Mouse (Mus musculus) monocyte, adult 2 months (primary cell): ENCODE measurements around the gene Coro2a.

Experiments
- DNase-seq, 2 experiments: peaks; one replicate each; pipeline ENCODE4 v3.0.0; 2022; ENCODE audit warnings: low spot score in 2 of 2, low read depth in 1 of 2

Coro2a gene

DNA sequence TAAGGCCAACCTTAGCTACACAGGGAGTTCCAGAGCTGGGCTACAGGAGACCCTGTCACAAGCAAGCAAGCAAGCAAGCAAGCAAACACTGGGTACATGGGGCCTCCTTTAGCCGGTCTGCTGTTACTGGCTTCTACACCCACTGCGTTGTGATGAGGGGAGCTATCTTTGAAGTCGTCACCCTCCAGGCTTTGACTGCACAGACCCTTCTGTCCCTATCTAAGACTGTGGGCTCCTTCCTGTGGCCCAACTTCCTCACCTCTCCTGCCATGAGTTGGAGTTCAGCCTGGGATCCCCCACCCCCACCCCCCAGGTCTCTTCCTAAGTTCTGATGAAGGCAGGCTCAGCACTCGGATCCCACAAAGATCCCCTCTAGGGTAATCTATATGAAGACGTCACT is 40.0 kb downstream of the Coro2a start:
- no peak for DNase-seq

DNA sequence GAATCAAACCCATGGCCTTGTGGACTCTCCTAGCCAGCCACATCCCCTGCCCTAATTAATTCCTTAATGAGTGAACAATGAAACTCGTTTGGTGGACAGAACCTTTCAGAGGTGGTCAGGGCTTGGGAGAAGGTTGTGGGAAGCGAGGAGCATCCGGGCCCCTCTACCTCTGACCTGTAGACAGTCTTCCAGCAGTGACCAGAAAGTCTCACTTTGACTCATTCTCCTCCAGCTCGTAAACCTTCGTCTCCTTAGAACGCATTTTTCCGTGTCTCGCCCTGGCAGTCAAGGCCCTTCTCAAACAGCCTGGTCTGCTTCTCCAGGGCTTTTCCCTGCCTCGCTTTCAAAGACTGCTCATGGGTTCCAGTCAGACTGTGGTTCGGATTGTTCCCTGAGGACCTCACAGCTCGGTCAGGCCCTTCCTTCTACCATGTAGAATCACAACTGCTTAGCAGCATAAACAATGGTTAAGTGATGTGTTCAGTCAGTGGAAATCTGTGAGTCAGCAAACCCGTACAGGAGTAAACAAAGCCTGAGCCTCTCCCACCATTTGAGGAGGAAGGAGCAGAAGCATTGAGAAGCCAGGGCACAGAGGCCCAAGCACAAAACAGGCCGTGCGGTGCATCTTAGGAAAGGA is 41.8 kb downstream of the Coro2a start:
- DNase-seq = no peak

DNA sequence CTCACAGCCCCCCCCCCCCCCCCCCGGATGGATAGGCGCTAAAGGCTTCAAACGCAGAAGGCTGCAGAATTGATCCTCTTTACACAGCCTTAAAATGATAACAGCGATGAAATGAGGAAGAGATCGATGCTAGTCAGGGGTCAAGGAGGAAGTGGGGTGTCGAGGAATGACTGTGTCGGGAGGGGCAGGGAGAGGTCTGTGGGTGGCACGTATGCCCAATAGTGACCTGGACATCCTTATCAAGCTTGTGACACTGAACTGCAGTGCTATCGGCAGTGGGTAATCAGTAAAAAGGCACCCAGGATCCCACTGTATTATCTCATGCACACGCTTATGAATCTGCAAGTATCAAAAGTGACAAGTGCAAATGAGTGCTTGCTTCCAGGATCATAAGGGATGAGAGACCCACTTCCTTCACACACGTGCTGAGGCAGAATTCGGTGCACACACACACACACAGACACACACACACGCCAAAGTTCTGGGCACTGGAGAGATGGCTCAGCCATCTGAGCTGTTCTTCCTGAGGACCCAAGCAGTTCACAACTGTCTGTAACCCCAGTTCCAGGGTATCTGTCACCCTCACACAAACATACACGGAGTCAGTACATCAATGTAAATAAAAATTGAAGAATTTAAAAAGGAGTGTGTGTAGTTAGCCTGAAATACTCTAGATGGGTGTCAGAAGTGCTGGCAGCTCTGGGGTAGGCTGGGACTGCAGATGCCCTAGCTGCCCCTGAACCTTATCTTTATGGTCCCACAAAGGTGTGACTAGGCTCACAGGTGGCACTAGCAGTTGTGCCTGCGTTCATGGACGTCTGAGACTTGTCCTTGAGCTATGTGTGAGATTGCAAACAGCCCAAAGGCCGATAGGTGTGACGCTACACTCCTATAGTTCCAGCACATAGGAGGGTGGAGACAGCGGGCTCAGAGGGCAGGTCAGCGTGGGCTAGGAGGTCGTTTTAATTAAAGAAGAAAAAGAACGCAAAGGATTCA is 43.0 kb downstream of the Coro2a start:
- DNase-seq = no peak

DNA sequence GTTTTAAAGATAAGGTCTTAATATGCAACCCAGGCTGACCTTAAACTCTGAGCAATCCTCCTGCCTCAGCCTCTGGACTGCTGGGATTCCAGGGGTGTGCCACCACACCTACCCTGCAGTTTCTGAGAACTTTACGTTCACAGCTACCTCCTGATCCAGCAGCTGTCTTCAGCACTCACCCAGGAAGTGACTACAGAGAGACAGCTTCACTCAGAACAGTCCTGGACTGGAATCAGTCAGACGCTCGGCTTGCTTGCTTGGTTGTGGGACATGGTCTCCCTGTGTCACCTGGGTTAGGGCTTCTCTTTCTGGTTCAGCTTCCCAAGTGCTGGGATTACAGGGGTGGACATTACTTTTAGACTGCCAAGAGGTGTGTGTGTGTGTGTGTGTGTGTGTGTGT is 45.1 kb downstream of the Coro2a start:
- DNase-seq = no peak

DNA sequence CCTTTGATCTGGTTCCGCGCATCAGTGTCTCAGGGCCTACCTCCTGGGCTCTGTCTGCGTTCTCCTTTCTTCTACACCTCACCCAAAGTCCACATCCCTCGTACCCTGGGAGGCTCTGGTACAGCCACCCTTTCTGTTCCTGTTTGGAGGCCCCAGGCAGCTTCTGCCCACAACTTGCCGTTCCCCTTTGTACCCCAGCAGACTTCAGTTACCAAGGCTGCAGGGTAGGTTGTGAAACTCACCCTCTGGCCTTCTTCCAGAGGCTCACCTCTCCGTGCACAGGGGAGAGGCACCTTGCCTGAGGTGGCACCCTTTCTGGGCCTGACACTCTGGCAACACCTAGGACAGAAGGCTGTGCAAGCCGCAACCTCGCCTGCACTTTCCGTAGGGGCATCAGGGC is 46.2 kb downstream of the Coro2a start:
- peak in 1 of 2 experiments; percentile 37 for DNase-seq

DNA sequence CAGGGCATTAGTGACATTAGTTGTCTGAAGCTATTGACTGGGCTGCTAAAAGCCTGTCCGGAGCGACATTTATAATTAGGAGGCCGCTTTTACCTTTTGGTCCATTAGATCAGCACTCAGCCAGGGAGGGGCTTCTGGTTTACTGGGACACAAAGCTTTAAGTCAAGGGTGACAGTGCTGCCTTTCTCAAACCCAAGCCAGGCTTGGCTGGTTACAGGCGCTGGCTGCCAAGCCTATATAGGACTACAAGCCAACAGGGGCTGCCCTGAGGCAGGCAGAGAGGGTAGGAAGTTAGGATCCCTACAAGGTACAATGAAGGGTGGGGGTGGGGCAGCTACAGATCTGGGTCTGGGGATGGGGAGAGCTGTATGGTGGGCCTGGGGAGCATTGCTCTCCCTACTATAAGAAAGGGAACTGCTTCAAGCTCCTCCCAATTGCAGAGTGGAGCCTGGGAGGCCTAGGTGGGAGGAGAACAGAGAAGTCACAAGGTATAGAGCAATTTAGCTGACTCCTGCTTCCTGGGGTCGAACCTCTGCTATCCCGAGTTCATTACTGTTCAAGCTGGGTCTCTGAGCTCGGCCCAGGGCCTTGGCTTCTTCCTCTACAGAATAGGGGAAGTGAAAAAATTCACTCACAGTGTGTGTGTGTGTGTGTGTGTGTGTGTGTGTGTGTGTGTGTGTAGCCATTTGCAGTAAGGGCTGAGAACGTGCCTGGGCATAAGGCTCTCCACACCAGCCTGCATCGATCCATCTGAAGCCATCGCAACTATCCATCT is 47.5 kb downstream of the Coro2a start:
- DNase-seq = peak; percentile 54 to 68

DNA sequence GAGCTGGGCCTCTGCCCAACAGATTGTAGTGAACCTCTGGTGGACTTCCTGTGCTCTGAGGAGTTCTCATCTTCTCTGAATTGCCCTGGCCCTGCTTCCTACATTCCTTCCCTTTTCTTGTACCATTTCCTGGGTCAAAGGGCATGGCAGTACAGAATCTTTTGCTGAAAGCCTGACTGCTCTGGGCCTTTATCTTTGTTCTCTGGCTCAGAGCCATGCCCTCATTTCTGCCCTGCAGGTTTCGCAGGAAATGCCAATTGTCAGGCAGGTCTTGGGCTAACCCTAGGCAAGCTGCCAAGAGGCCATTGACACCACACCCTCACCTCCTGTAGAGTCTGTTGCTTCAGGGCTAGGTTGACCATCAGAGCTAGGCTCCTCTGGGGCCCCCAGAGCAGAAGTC is 48.1 kb downstream of the Coro2a start:
- DNase-seq = no peak

DNA sequence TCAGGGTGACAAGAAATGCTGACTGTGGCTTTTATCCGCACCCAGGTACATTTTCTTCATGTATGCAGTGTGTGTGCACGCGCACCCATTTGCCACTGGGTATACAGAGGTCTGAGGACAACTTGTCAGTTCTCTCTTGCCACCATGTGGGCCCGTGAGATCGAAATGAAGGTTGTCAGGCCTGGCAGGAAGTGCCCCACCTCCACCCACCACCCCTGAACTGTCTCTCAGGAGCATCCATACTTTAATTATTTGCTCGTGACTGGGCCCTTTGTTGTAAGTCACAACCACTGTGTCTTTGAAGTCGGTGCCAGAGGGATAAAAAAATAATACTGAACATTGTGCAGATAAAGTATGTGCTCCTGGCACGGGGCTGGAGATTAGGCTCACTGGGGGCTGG is 51.6 kb downstream of the Coro2a start:
- no peak for DNase-seq

DNA sequence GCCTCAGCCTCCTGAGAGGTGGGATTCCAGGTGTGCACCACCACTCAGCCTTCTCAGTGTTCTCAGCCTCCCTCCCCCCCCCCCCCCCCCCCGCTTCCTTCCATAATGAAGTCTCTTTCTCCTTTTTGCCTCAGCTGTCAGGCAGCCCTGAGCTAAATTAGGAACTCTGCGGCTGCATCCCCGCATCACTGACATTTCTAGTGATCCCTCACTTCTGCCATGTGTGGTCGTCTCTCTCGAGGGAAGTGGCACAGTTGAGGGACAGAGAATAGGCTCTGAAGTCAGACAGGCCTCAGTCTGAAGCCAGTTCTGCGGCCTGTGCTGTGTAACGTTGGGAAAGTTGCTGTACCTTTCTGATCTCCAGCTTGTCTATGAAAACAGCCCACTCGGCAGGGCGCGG is 52.0 kb downstream of the Coro2a start:
- DNase-seq = no peak

DNA sequence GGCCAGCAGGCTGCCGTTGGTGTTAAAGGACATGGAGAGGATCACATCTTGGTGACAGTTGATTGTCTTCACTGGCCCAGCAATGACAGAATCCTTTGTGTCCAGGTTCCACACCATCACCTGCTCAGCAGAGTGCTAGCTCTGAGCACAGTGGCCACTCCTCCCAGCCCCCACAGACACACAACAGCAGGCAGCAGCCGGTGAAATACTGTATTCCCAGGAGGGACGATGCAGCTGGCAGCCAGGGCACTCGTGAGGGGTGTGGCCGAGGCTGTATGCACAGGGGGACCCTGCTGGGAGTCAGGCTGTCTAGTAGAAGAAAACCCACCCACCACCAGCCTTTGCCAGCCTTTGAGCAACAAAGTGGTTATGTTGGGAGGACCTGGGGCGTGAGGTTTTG is 55.3 kb downstream of the Coro2a start:
- no peak for DNase-seq

DNA sequence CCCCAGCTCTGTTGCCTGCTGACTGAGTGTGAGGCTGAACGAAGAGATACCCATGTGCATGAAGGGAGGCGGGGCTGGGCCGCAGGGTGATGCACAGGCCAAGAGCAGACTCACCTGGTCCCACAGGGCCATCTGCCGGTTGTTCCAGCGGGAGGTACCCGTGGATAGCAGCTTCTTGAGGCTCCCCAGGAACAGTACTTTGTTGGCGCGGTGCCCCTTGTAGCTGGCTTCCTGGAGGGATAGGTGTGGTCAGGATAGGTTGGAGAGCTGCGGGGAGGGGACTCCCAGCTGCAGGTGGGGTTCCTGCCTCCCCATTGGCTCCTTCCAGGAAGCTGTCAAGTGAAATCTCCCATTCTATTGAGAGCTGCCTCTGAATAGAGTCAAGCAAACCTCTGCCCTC is 56.5 kb downstream of the Coro2a start:
- DNase-seq = no peak

DNA sequence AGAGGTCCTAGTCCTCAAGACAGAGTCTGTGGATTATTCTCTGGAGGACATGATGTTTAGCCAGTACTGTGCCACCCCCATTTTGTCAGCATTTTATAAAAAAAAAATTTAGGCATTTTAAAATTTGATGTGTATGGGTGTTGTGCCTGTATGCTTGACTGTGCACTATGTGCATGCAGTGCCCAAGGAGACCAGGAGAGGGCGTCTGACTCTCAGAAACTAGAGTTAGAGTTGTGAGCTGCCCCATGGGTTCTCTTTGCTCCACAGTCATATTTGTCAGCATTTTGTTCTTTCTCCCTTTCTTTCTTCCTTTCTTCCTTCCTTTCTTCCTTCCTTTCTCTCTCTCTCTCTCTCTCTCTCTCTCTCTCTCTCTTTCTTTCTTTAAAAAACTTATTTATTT is 57.7 kb downstream of the Coro2a start:
- DNase-seq = peak; percentile 48 to 65

DNA sequence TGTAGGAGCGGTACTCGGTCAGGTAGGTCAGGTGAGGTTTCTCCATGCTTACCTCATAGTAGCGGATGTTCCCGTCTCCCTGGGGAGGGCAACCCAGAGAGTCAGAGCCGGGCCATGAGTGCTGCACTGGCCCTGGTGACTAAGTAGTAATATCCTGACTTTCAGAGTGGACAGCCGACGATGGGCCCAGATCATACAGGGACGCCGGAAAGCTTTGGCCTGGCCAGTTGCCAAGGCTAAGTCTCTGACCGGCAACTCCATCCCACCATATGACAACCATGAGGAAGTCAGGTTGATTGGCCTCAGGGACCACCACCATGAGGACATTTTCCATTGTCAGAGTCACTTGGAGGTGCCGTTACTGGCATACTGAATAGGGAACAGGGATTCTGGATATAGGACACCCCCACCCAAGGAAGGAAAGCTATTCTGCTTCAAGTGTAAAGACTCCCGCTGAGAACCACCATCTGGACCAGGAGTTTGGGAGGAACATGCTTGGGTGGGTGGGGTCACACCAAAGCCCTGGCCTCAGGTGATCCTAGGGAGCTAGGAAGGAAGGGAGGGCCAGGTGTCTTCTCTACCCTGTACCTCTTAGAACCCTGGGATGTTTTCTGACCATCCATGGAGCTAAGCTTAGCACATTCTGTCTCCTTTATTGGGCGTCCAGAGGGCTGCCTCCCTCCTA is 58.5 kb downstream of the Coro2a start:
- DNase-seq = no peak

DNA sequence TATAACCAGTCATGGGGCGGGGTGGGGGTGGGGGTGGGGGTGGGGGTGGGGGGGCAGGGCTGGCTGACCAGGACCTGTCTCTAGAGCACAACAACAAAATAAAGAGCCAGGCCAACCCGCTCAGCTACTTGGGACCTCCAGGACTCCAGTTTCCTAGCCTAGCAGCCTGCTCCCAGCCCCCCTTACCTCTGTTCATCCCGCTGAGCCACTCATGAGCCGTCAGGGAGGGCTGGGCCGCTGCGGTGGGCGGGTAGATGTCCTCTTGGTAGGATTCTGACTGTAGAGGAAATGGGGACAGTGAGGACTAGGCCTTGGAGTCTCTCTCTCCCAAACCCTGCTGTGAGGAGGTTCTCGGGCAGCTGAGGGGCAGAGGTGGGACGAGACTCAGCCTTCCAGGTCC is 60.3 kb downstream of the Coro2a start:
- no peak for DNase-seq

DNA sequence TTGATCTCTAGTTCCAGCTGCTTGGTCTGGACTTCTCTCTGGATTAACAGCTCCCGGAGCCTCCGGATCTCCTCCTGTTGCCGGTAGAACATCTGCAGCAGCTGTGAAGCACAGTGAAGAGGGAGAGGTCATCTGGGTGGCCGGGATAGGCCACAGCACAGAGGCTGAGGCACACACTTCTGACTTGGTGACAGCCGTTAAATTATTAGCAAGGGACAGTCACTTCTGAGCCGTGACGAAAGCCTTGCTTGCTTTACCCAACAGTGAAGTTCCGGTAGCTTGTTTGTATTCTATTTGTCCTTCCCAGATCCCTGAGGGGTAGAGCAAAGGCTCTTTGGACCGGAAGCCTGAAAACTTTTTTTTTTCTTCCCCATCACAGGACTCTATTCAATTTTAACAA is 62.8 kb downstream of the Coro2a start:
- no peak for DNase-seq

DNA sequence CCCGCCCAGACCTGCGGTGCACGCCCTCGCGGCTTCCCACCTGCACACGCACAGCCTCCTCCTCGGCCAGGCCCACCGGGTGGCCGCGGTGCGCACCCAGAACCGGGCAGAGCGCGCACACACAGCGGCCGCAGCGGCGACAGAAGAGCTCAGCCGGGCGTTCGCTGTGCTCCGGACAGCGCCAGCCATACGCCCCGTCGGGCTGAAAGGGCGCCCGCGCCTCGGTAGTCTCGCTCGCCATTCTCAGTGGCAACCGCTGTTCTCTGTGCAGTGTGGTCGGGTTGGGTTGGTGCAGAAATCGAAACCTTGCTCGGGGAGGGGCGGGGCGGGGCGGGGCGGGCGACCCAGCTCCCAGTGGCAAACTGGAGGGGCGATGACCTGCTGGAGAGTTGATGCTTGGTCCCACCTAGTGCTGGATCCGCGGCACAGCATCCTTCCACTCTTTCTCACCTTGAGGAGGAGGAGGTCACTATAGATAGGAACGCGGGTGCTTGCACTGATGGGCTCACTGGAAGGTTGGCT is 66.1 kb downstream of the Coro2a start, which contains the start of gene Trim14:
Gene Trim14, minus strand, starts transcription at position 302 of the 522 bp plus-strand sequence.
- no peak for DNase-seq

DNA sequence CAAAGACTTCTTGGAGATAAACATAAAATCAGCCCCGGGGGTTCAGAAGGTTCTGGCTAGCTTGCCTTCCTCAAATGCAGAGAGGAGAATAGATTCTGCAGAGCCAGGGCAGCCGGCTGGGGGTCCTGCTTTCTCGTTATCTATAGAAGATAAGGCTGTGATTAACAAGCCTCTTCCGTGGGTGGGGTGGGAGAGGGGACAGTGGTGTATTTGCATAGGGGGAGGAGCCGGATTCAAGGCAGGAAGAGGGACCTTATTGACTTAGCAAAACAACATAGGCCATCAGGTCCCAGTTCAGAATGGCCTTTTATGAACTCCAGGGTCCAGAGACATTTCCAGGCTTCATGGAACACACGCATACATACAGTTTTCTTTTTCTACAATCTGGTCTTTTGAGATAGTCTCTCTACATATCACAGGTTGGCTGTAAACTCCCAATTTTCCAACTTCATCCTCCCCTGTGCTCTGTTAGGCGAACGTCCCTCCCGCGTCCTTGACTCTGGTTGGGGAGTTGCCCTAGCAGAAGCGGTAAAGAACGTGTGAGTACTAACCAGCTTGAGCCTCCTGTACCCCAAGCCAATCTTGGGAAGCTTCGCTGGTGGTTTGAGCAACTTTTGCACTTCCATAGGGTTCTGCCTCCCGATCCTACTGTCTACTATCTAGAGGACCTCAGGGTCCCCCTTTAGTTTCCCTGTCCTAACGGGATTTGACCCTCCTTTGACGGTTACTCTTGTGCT is 66.7 kb downstream of the Coro2a start:
- no peak for DNase-seq

DNA sequence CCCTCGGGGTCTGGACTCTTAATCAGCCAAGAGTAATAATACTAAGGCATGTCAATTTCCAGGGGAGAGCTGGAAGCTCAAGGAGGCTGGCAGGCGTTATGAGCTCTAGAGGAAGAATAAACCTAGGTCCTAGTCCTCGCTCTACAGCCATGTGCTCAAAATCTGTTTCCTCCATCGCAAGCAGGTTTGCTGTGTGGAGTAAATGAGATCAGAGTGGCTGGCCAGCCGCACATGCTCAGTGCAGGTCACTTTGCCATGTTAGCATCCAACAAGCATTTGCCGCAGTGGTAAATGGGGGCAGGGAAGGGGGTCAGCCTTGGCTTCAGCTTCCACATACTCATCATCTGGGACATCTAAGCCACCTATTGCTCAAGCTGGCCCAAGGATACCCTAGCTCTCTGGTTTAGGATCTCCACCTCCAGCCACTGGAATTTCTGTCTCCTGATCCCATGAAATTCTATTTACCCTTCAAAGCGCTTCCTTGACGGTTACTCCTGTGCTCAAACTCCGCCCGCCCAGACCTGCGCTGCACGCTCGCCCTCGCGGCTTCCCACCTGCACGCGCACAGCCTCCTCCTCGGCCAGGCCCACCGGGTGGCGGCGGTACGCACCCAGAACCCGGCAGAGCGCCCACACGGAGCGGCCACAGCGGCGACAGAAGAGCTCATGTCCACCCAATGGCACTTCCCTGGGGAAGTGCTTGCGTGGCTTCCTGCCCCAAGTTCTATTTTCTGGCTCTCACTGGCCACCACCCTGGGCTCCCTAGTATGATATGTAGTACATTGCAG is 67.9 kb downstream of the Coro2a start:
- no peak for DNase-seq

DNA sequence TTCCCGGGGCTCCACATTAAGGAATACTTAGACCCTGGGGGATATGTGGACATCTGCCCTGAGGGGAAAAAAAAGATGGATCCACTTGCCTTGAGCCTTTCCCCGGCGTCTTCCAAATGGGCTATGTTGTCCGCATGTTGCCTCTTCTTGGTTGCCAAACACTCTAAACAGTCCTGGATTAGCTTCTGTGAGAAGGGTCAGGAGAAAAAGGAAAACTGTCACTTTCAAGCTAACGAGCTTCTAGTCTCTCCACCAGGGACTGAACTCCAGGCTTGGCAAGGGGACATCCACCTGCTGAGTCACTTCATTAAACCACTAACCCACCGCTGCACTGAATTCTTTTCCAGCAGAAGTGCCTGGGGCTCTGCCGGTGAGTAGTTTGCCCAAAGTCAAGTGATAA is 69.1 kb downstream of the Coro2a start:
- no peak for DNase-seq
